Mouse (Mus musculus) lung, adult 2 months (tissue): Measurements from ENCODE around the gene Wipf1.

ENCODE experiments used
- CTCF ChIP-seq: fragments of 200-500 bp; IDR thresholded peaks from 2 replicates; pipeline ENCODE4 v1.5.1; 2011; ENCODE audit warnings: mild to moderate bottlenecking, low read length, control low read depth; ENCODE audit not compliant: insufficient read depth
- POLR2A ChIP-seq: fragments of 200-500 bp; IDR thresholded peaks from 2 replicates; pipeline ENCODE4 v1.6.1; 2011; ENCODE audit warnings: low read depth, mild to moderate bottlenecking, control low read depth, low read length, borderline replicate concordance; ENCODE audit errors: extremely low read depth

- TF ChIP-seq CTCF (no peak), POLR2A (no peak)
These were observed 62.3 kb downstream of the Wipf1 start for GRCm38 (mm10) chr2:73467071-73467851.
